Mouse (Mus musculus): ENCODE results near the gene Fgf13. TPM values are rescaled to one million over a fixed set of nuclear protein-coding genes. Genes with fewer than 3 reads are reported as not detected.

Fgf13 gene
- total and polyA plus RNA-seq, 3 experiments, result not detected

DNA sequence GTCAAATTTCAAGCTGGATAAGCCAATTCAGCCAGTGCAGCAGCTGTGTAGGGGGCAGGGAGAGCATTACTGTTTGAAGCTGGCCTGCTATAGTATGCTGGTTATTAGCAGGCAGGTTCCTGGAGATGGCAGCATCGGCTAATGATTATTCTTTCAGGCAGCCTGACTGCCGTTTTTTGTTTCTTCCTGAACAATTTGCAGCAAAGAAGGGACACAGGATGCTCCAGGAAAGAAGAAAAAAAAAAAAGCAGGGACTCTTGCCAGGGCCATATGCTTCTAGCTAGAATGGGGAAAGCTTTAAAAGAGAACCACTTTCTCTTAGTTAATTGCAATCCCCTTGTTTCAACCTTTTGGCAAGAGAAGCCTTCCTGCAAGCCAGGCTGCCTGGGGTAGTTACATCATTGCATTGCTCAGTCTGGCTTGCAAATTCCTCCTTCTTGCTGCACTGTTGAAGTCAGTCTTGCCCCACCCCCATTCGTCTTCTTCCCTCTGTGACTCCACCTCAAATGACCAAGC is 388.7 kb downstream of the Fgf13 start:
- ATAC-seq (ENCODE audit: extremely low read depth, insufficient number of reproducible peaks, low FRiP score, poor library complexity, severe bottlenecking), result no peak
- Histone ChIP-seq H3K4me3 (ENCODE audit: low read depth, low read length) (no peak overlapping the region), H3K27me3 (ENCODE audit: insufficient read depth, low read length) (no peaks in the 10 kb centered on the region), H3K4me1 (ENCODE audit: insufficient read depth, low read depth, low read length) (no peaks in the 10 kb centered on the region), H3K9me3 (replicated peaks) (no peaks in the 10 kb centered on the region), H3K36me3 (replicated peaks) (no peaks in the 10 kb centered on the region)
- TF ChIP-seq GATA1 (IDR thresholded peaks at IDR 0.05; ENCODE audit: borderline replicate concordance, low read length), result no peak
- no peak for TF ChIP-seq POLR2AphosphoS5 (IDR thresholded peaks at IDR 0.05; ENCODE audit: insufficient replicate concordance, low read depth, low read length)
- no peak for TF ChIP-seq GATA2 (IDR thresholded peaks at IDR 0.05; ENCODE audit: borderline replicate concordance, low read depth, low read length)
- TF ChIP-seq CTCF (IDR thresholded peaks at IDR 0.05; ENCODE audit: low read depth, low read length), result no peak
- no peak for TF ChIP-seq TAL1 (conservative IDR thresholded peaks at IDR 0.05; ENCODE audit: low read depth, low read length)
- DNase-seq (ENCODE audit: low spot score), result no peak

DNA sequence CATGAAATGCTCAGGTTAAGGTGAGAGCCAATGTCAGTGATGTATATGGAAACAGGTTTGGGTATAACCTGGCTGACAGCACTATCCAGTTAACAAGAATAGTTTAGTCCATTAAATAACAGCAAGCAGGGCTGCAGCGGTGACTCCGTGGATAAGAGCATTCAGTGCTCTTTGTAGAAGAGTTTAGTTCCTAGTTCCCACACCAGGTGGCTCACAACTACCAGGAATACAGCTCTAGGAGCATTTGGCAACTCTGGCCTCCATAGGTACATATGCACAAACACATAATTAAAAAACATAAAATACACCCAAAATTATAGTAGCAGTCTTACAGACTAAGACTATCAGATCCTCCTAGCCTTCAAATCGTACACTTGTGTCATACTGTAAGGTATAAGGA is 390.2 kb downstream of the Fgf13 start:
- H3K4me1 ChIP-seq (ENCODE audit: insufficient read depth, low read depth, low read length), result no peaks in the 10 kb centered on the region
- H3K4me3 ChIP-seq (ENCODE audit: low read depth, low read length), result no peak overlapping the region
- DNase-seq (ENCODE audit: low spot score) (no peak), ATAC-seq (ENCODE audit: extremely low read depth, insufficient number of reproducible peaks, low FRiP score, poor library complexity, severe bottlenecking) (no peak)
- no peaks in the 10 kb centered on the region for H3K9me3 ChIP-seq (replicated peaks)
- TF ChIP-seq TAL1 (conservative IDR thresholded peaks at IDR 0.05; ENCODE audit: low read depth, low read length), result no peak
- no peak for TF ChIP-seq CTCF (IDR thresholded peaks at IDR 0.05; ENCODE audit: low read depth, low read length)
- no peak for TF ChIP-seq GATA2 (IDR thresholded peaks at IDR 0.05; ENCODE audit: borderline replicate concordance, low read depth, low read length)
- TF ChIP-seq GATA1 (IDR thresholded peaks at IDR 0.05; ENCODE audit: borderline replicate concordance, low read length), result no peak
- no peak for TF ChIP-seq POLR2AphosphoS5 (IDR thresholded peaks at IDR 0.05; ENCODE audit: insufficient replicate concordance, low read depth, low read length)
- H3K27me3 ChIP-seq (ENCODE audit: insufficient read depth, low read length), result no peaks in the 10 kb centered on the region
- no peaks in the 10 kb centered on the region for H3K36me3 ChIP-seq (replicated peaks)

DNA sequence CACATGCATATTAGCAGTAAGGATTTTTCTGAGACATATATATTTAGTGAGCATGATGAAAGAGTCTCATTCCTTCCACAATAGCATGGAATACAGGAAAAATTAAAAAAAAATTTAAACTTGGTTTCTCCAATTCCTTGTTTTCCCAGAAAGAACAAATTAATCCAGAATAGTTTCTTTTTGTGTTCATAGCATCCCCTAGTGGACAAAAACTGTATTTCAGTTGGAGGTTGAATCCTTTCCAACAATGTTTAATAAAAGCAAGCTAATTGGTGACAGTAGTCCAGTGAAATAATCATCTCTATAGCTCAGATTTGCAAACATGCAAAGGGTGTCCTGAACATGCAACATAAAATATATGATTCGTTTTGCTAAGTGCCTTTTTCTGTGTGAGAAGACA is 395.7 kb downstream of the Fgf13 start:
- H3K36me3 ChIP-seq (replicated peaks), result no peaks in the 10 kb centered on the region
- H3K27me3 ChIP-seq (ENCODE audit: insufficient read depth, low read length), result no peaks in the 10 kb centered on the region
- H3K4me3 ChIP-seq (ENCODE audit: low read depth, low read length), result no peak overlapping the region
- DNase-seq (ENCODE audit: low spot score) (no peak), ATAC-seq (ENCODE audit: extremely low read depth, insufficient number of reproducible peaks, low FRiP score, poor library complexity, severe bottlenecking) (no peak)
- no peaks in the 10 kb centered on the region for H3K9me3 ChIP-seq (replicated peaks)
- H3K4me1 ChIP-seq (ENCODE audit: insufficient read depth, low read depth, low read length), result no peaks in the 10 kb centered on the region
- TF ChIP-seq GATA1 (IDR thresholded peaks at IDR 0.05; ENCODE audit: borderline replicate concordance, low read length), result no peak
- TF ChIP-seq GATA2 (IDR thresholded peaks at IDR 0.05; ENCODE audit: borderline replicate concordance, low read depth, low read length), result no peak
- TF ChIP-seq POLR2AphosphoS5 (IDR thresholded peaks at IDR 0.05; ENCODE audit: insufficient replicate concordance, low read depth, low read length), result no peak
- TF ChIP-seq CTCF (IDR thresholded peaks at IDR 0.05; ENCODE audit: low read depth, low read length), result no peak
- no peak for TF ChIP-seq TAL1 (conservative IDR thresholded peaks at IDR 0.05; ENCODE audit: low read depth, low read length)

DNA sequence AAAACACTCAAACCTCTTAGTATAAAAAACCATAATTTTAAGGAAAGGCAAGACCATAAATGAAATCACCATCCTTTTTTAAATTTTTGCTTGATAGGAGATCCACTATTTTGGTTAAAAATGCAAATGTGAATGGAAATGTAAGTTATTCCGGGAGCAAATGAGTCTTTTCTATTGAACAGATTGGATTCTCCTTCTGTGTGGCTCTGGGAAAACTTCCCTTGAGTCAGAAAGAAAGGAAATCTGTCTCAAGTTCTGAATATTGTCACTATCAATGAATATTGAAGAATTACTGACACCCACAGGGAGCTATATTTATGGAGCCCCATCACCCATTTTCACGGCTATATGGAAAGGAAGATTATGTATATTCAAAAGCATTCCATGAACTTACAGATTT is 401.1 kb downstream of the Fgf13 start:
- no peak for ATAC-seq (ENCODE audit: extremely low read depth, insufficient number of reproducible peaks, low FRiP score, poor library complexity, severe bottlenecking)
- Histone ChIP-seq H3K36me3 (replicated peaks) (no peaks in the 10 kb centered on the region), H3K4me1 (ENCODE audit: insufficient read depth, low read depth, low read length) (no peaks in the 10 kb centered on the region), H3K27me3 (ENCODE audit: insufficient read depth, low read length) (no peaks in the 10 kb centered on the region), H3K4me3 (ENCODE audit: low read depth, low read length) (no peak overlapping the region), H3K9me3 (replicated peaks) (no peaks in the 10 kb centered on the region)
- no peak for DNase-seq (ENCODE audit: low spot score)
- TF ChIP-seq GATA1 (IDR thresholded peaks at IDR 0.05; ENCODE audit: borderline replicate concordance, low read length) (no peak), TAL1 (conservative IDR thresholded peaks at IDR 0.05; ENCODE audit: low read depth, low read length) (no peak), GATA2 (IDR thresholded peaks at IDR 0.05; ENCODE audit: borderline replicate concordance, low read depth, low read length) (no peak), POLR2AphosphoS5 (IDR thresholded peaks at IDR 0.05; ENCODE audit: insufficient replicate concordance, low read depth, low read length) (no peak), CTCF (IDR thresholded peaks at IDR 0.05; ENCODE audit: low read depth, low read length) (no peak)

DNA sequence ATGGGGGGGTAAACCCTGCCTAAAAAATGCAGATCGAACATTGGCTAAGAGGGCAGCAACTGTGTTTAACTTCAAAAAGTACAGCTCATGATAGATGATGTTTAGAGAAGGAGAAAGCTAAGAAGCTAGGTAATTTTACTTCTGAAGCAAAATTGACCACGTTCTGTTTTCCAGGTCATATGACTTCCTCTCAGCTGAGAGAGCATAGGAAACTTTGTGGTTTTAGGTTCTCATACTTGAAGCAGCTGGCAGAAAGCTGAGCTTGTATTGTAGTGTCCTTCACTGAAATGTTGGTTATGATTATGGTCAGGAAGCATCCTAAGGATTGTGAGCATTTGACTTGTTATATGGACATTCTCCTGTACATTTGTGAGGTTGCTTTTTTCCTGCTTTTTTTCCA is 425.9 kb downstream of the Fgf13 start:
- Histone ChIP-seq H3K36me3 (replicated peaks) (no peaks in the 10 kb centered on the region), H3K9me3 (replicated peaks) (no peaks in the 10 kb centered on the region), H3K4me1 (ENCODE audit: insufficient read depth, low read depth, low read length) (no peaks in the 10 kb centered on the region), H3K4me3 (ENCODE audit: low read depth, low read length) (no peak overlapping the region), H3K27me3 (ENCODE audit: insufficient read depth, low read length) (no peaks in the 10 kb centered on the region)
- DNase-seq (ENCODE audit: low spot score), result no peak
- TF ChIP-seq CTCF (IDR thresholded peaks at IDR 0.05; ENCODE audit: low read depth, low read length) (no peak), GATA2 (IDR thresholded peaks at IDR 0.05; ENCODE audit: borderline replicate concordance, low read depth, low read length) (no peak), GATA1 (IDR thresholded peaks at IDR 0.05; ENCODE audit: borderline replicate concordance, low read length) (no peak), TAL1 (conservative IDR thresholded peaks at IDR 0.05; ENCODE audit: low read depth, low read length) (no peak), POLR2AphosphoS5 (IDR thresholded peaks at IDR 0.05; ENCODE audit: insufficient replicate concordance, low read depth, low read length) (no peak)
- ATAC-seq (ENCODE audit: extremely low read depth, insufficient number of reproducible peaks, low FRiP score, poor library complexity, severe bottlenecking), result no peak

DNA sequence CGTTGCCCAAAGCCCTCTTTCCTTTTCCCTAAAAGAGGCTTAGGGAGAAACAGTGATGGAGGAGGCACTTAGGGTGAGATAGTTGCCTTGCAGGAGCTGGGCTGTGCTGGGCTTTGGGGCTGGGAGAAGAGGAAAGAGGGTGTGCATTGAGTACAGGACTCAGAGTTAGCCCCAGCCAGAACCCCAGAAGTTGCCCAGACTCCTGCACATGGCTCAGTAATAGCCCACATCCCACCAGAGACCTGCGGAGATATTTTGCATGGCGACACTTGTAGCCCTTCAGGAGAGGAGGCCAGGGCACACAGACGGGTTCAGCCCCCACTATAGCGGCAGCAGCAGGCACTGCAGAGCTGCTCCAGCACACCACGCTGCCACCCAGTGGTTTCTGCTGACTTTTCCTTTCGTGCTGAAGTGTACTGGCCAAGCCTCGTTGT is 432.9 kb downstream of the Fgf13 start:
- DNase-seq (ENCODE audit: low spot score) (no peak), ATAC-seq (ENCODE audit: extremely low read depth, insufficient number of reproducible peaks, low FRiP score, poor library complexity, severe bottlenecking) (no peak)
- Histone ChIP-seq H3K4me1 (ENCODE audit: insufficient read depth, low read depth, low read length) (no peaks in the 10 kb centered on the region), H3K9me3 (replicated peaks) (peaks cover 13% of the 10 kb centered on the region), H3K4me3 (ENCODE audit: low read depth, low read length) (no peak overlapping the region), H3K36me3 (replicated peaks) (no peaks in the 10 kb centered on the region), H3K27me3 (ENCODE audit: insufficient read depth, low read length) (no peaks in the 10 kb centered on the region)
- TF ChIP-seq GATA2 (IDR thresholded peaks at IDR 0.05; ENCODE audit: borderline replicate concordance, low read depth, low read length), result no peak
- TF ChIP-seq GATA1 (IDR thresholded peaks at IDR 0.05; ENCODE audit: borderline replicate concordance, low read length), result no peak
- no peak for TF ChIP-seq TAL1 (conservative IDR thresholded peaks at IDR 0.05; ENCODE audit: low read depth, low read length)
- no peak for TF ChIP-seq CTCF (IDR thresholded peaks at IDR 0.05; ENCODE audit: low read depth, low read length)
- no peak for TF ChIP-seq POLR2AphosphoS5 (IDR thresholded peaks at IDR 0.05; ENCODE audit: insufficient replicate concordance, low read depth, low read length)

All from G1E (cell line).